25 mouse cellular contexts compared by ENCODE assay signal in the genomic region with DNA sequence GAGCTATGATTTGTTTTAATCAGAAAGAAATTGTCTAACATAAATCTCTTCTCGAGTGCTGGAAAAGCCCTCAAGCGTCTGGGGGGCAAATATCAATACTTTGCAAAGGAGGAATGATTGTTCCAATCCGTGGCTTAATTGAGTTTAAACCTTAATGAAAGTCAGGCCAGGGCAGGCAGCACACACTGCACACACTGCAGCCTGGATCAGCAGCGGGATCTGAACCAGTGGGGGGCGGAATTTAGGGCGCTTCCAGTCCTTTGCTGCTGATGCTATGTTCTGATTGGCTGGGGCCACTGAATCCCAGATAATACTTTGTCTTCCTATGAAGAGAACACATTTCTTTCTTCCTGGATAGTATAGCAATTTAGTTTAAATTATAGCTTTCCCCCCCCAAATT.
DNase-seq lines count a peak whose midpoint lies in the region; ATAC-seq lines count a peak whose summit lies in the region.
"Had no signal": no experiment of that assay in that cellular context is flagged by ENCODE, and none has a peak within 500 bp of the region (broad histone marks: within the 10 kb centered on the region; RNA-seq: fewer than 3 reads in every experiment).

No protein-coding gene starts in this region.

- H3K27ac ChIP-seq in kidney, embryonic 16.5 days (ENCODE audit: low read length): 0 out of 2 replicates have a peak overlapping the region, but pooled peaks have one; percentile 6
- H3K27ac ChIP-seq: forebrain, embryonic 13.5 days; gastrocnemius, adult 2 months; heart, embryonic 15.5 days; hindbrain, postnatal 0 days; limb, embryonic 13.5 days; liver, embryonic 12.5 days; neural tube, embryonic 15.5 days had no signal

- WGBS in kidney, embryonic 16.5 days: 71% methylated on average over 6 of the region's 6 CpGs

- DNase-seq in cerebellum, adult 9-11 months: peak; percentile 50
- DNase-seq in cerebellum, postnatal 4 days (ENCODE audit: low spot score in 2 of 2): no peak
- no peak for DNase-seq in kidney, adult 9 months
- peak; percentile 56 to 71 for DNase-seq in cerebellum, postnatal 25 days
- no peak for DNase-seq in Muller cell, postnatal 12 days (ENCODE audit: inconsistent ontology term)
- DNase-seq in gastrocnemius, postnatal 36 days: no peak
- DNase-seq: adrenal gland, adult 8-10 months; embryo, embryonic 11 days; gastrocnemius, adult 2 months; heart, postnatal 36 days; kidney, postnatal 36 days; lung, adult 18-20 months; lung, postnatal 10 days; right cerebral cortex, postnatal 25 days; spleen, adult 18-20 months had no signal

- no peak for ATAC-seq in kidney, embryonic 16.5 days (ENCODE audit: low FRiP score, low TSS enrichment)
- ATAC-seq: forebrain, embryonic 13.5 days; hindbrain, postnatal 0 days; intestine, embryonic 16.5 days; liver, embryonic 12.5 days had no signal

- peaks cover 3% of the 10 kb centered on the region for H3K27me3 ChIP-seq in kidney, embryonic 16.5 days (ENCODE audit: insufficient read depth, low read length)
- H3K27me3 ChIP-seq: CH12.LX; heart, embryonic 15.5 days; liver, embryonic 12.5 days; neural tube, embryonic 15.5 days had no signal

- intact Hi-C loops in gastrocnemius, postnatal 36 days (cut with DNase I): no loop called here

- no peak overlapping the region for H3K9ac ChIP-seq in kidney, embryonic 16.5 days (replicated peaks; ENCODE audit: low read length)
- H3K9ac ChIP-seq: forebrain, embryonic 13.5 days; heart, embryonic 15.5 days; limb, embryonic 13.5 days; liver, embryonic 12.5 days; neural tube, embryonic 15.5 days had no signal

- H3K4me3 ChIP-seq in kidney, embryonic 16.5 days (ENCODE audit: low read length): no peak overlapping the region
- H3K4me3 ChIP-seq: forebrain, embryonic 13.5 days; gastrocnemius, adult 2 months; heart, embryonic 15.5 days; limb, embryonic 13.5 days; liver, embryonic 12.5 days; neural tube, embryonic 15.5 days had no signal

- H3K4me2 ChIP-seq in kidney, embryonic 16.5 days (replicated peaks; ENCODE audit: low read depth, low read length): no peak overlapping the region
- H3K4me2 ChIP-seq: forebrain, embryonic 13.5 days; heart, embryonic 15.5 days; limb, embryonic 13.5 days; liver, embryonic 12.5 days; midbrain, embryonic 11.5 days; neural tube, embryonic 15.5 days had no signal

- H3K4me1 ChIP-seq in kidney, embryonic 16.5 days (ENCODE audit: insufficient read depth, low read length): peaks cover 20% of the 10 kb centered on the region
- H3K4me1 ChIP-seq: liver, embryonic 12.5 days had no signal

- H3K36me3 ChIP-seq in kidney, embryonic 16.5 days (ENCODE audit: insufficient read depth, low read length): no peaks in the 10 kb centered on the region
- H3K36me3 ChIP-seq: heart, embryonic 15.5 days; limb, embryonic 13.5 days; liver, embryonic 12.5 days; neural tube, embryonic 15.5 days had no signal

- H3K9me3 ChIP-seq in kidney, embryonic 16.5 days (ENCODE audit: low read length): no peaks in the 10 kb centered on the region
- H3K9me3 ChIP-seq: forebrain, embryonic 13.5 days; heart, embryonic 15.5 days; limb, embryonic 13.5 days; liver, embryonic 12.5 days; neural tube, embryonic 15.5 days had no signal

Comparison
In these comparisons a context has a peak if more than half of its experiments do, and no peak if none do; other contexts are left out.
1. DNase-seq: peak in cerebellum, adult 9-11 months (single experiment) and cerebellum, postnatal 25 days (2 of 2); none in cerebellum, postnatal 4 days (0 of 2), kidney, adult 9 months (single experiment), Muller cell, postnatal 12 days (single experiment) and gastrocnemius, postnatal 36 days (0 of 2).